Comparison of ENCODE assay signal across 27 mouse cellular contexts in genomic region chr1:136014796-136015502, GRCm38 (mm10). TPM values are rescaled to one million over a fixed set of nuclear protein-coding genes. Genes with fewer than 3 reads are reported as not detected.
DNase-seq lines count a peak whose midpoint lies in the region; ATAC-seq and TF ChIP-seq lines count a peak whose summit lies in the region.
"Had no signal": no experiment of that assay in that cellular context is flagged by ENCODE, and none has a peak within 500 bp of the region (broad histone marks: within the 10 kb centered on the region; RNA-seq: fewer than 3 reads in every experiment).

No protein-coding gene starts in this region.

- no peaks in the 10 kb centered on the region for H3K27me3 ChIP-seq in MEL (ENCODE audit: control insufficient read depth in 1 of 2, insufficient read depth in 2 of 2, low read length in 2 of 2)
- no peaks in the 10 kb centered on the region for H3K27me3 ChIP-seq in erythroblast, embryonic 14.5 days (ENCODE audit: control insufficient read depth)
- H3K27me3 ChIP-seq in liver, embryonic 15.5 days = no peaks in the 10 kb centered on the region
- no peaks in the 10 kb centered on the region for H3K27me3 ChIP-seq in cerebellum, adult 2 months (ENCODE audit: control insufficient read depth, insufficient read depth, low read length)
- H3K27me3 ChIP-seq: embryonic facial prominence, embryonic 13.5 days; intestine, embryonic 15.5 days; neural tube, embryonic 13.5 days had no signal

- TF ChIP-seq POLR2A in MEL (IDR thresholded peaks at IDR 0.05; ENCODE audit: control insufficient read depth in 1 of 2, insufficient read depth in 1 of 2, low read depth in 1 of 2, low read length in 2 of 2, poor library complexity in 1 of 2) = no peak
- no peak for TF ChIP-seq POLR2A in cerebellum, adult 2 months (IDR thresholded peaks at IDR 0.05; ENCODE audit: borderline replicate concordance, insufficient read depth, low read length)

- peak; percentile 82 for ATAC-seq in liver, embryonic 15.5 days (ENCODE audit: insufficient read depth)
- ATAC-seq: forebrain, postnatal 0 days; intestine, embryonic 15.5 days had no signal

- TF ChIP-seq EP300 in MEL (IDR thresholded peaks at IDR 0.05; ENCODE audit: low read depth in 1 of 2, low read length in 2 of 2) = peak; percentile 95 to 97

- no peaks in the 10 kb centered on the region for H3K9me3 ChIP-seq in MEL (replicated peaks; ENCODE audit: insufficient read depth, low read length)
- peaks cover 9% of the 10 kb centered on the region for H3K9me3 ChIP-seq in erythroblast, embryonic 14.5 days (ENCODE audit: control insufficient read depth, low read length)
- H3K9me3 ChIP-seq in liver, embryonic 15.5 days (replicated peaks) = no peaks in the 10 kb centered on the region
- H3K9me3 ChIP-seq: embryonic facial prominence, embryonic 13.5 days; forebrain, embryonic 10.5 days; heart, embryonic 10.5 days; intestine, embryonic 15.5 days; midbrain, embryonic 12.5 days; neural tube, embryonic 13.5 days had no signal

- no peak for TF ChIP-seq CTCF in MEL (IDR thresholded peaks at IDR 0.05 in 2 of 3, conservative IDR thresholded peaks at IDR 0.05 in 1 of 3; ENCODE audit: control insufficient read depth in 1 of 3, insufficient read depth in 1 of 3, low read depth in 2 of 3, low read length in 3 of 3, poor library complexity in 1 of 3, severe bottlenecking in 1 of 3)
- no peak for TF ChIP-seq CTCF in cerebellum, adult 2 months (IDR thresholded peaks at IDR 0.05; ENCODE audit: borderline replicate concordance, insufficient read depth, low read depth, low read length)

- DNase-seq in 416B (ENCODE audit: low read depth) (peak; percentile 85), MEL (ENCODE audit: low read depth, low spot score) (peak; percentile 54), MN1 (ENCODE audit: low spot score) (no peak)
- no peak for DNase-seq in frontal cortex, postnatal 10 days (ENCODE audit: low spot score in 2 of 2)
- DNase-seq in cerebellum, adult 2 months = no peak
- DNase-seq: cerebellum, postnatal 10 days; forebrain, postnatal 0 days; heart, postnatal 14 days; kidney, postnatal 36 days; layer of hippocampus, adult 9-11 months; lung, adult 2 months; spleen, adult 18-20 months had no signal

- H3K79me2 ChIP-seq in MEL (ENCODE audit: control insufficient read depth, insufficient read depth, low read length, poor library complexity) = peaks cover 5% of the 10 kb centered on the region; the same call in 1 of the 2 replicates

- H3K4me1 ChIP-seq in MEL (ENCODE audit: control insufficient read depth in 1 of 2, insufficient read depth in 2 of 2, low read length in 2 of 2) = peaks cover 20 to 41% of the 10 kb centered on the region in 2 experiments
- peaks cover 96% of the 10 kb centered on the region for H3K4me1 ChIP-seq in erythroblast, embryonic 14.5 days (ENCODE audit: control insufficient read depth)
- peaks cover 86% of the 10 kb centered on the region for H3K4me1 ChIP-seq in liver, embryonic 15.5 days (replicated peaks)
- H3K4me1 ChIP-seq in cerebellum, adult 2 months (ENCODE audit: control insufficient read depth, insufficient read depth, low read length) = peaks cover 4% of the 10 kb centered on the region; the same call in 1 of the 2 replicates

- H3K4me2 ChIP-seq in liver, embryonic 15.5 days = peak overlapping the region; percentile 61
- H3K4me2 ChIP-seq: embryonic facial prominence, embryonic 13.5 days; hindbrain, embryonic 14.5 days; intestine, embryonic 15.5 days; midbrain, embryonic 12.5 days; neural tube, embryonic 13.5 days had no signal

- no peak overlapping the region for H3K9ac ChIP-seq in MEL (ENCODE audit: control insufficient read depth, low read depth, low read length, poor library complexity, severe bottlenecking)
- peak overlapping the region; percentile 49 for H3K9ac ChIP-seq in liver, embryonic 15.5 days
- H3K9ac ChIP-seq: embryonic facial prominence, embryonic 13.5 days; forebrain, postnatal 0 days; hindbrain, embryonic 14.5 days; intestine, embryonic 15.5 days; midbrain, embryonic 12.5 days; neural tube, embryonic 13.5 days had no signal

- H3K4me3 ChIP-seq in MEL (ENCODE audit: control insufficient read depth in 1 of 2, insufficient read depth in 1 of 2, low read depth in 2 of 2, low read length in 2 of 2) = no peak overlapping the region
- peak overlapping the region; percentile 55 for H3K4me3 ChIP-seq in erythroblast, embryonic 14.5 days (replicated peaks)
- H3K4me3 ChIP-seq in liver, embryonic 15.5 days (replicated peaks) = peak overlapping the region; percentile 19; the same call in 1 of the 2 replicates
- no peak overlapping the region for H3K4me3 ChIP-seq in cerebellum, adult 2 months (replicated peaks; ENCODE audit: insufficient read depth, low read depth, low read length)
- H3K4me3 ChIP-seq: embryonic facial prominence, embryonic 13.5 days; forebrain, embryonic 10.5 days; heart, embryonic 10.5 days; intestine, embryonic 15.5 days; left cerebral cortex, adult 2 months; midbrain, embryonic 12.5 days; neural tube, embryonic 13.5 days had no signal

- peaks cover under 1 to 37% of the 10 kb centered on the region in 2 experiments; a peak in 3 of 4 replicates for H3K36me3 ChIP-seq in MEL (ENCODE audit: control insufficient read depth in 1 of 2, insufficient read depth in 2 of 2, low read length in 2 of 2)
- H3K36me3 ChIP-seq in erythroblast, embryonic 14.5 days (ENCODE audit: control insufficient read depth) = peaks cover 28% of the 10 kb centered on the region
- peaks cover 7% of the 10 kb centered on the region for H3K36me3 ChIP-seq in liver, embryonic 15.5 days (replicated peaks)
- H3K36me3 ChIP-seq: embryonic facial prominence, embryonic 13.5 days; intestine, embryonic 15.5 days; neural tube, embryonic 13.5 days had no signal

- no peak for TF ChIP-seq RAD21 in MEL (IDR thresholded peaks at IDR 0.05; ENCODE audit: low read depth, low read length)

- peak overlapping the region; percentile 80 for H3K27ac ChIP-seq in MEL (ENCODE audit: control insufficient read depth, low read depth, low read length)
- peak overlapping the region; percentile 93 for H3K27ac ChIP-seq in liver, embryonic 15.5 days (replicated peaks)
- H3K27ac ChIP-seq in cerebellum, adult 2 months (ENCODE audit: insufficient read depth, low read length) = no peak overlapping the region
- H3K27ac ChIP-seq: embryonic facial prominence, embryonic 13.5 days; forebrain, embryonic 10.5 days; heart, embryonic 10.5 days; hindbrain, embryonic 14.5 days; intestine, embryonic 15.5 days; left cerebral cortex, adult 2 months; midbrain, embryonic 12.5 days; neural tube, embryonic 13.5 days had no signal

- WGBS in liver, embryonic 15.5 days (ENCODE audit: insufficient replicate concordance) = 12% methylated on average over 2 of the region's 2 CpGs
- WGBS in cerebellum, adult 2 months = 87% methylated on average over 2 of the region's 2 CpGs

TF ChIP-seq in MEL, 35 proteins besides CTCF, POLR2A, EP300 and RAD21 (continues in another document):
- TF ChIP-seq ETS1 (IDR thresholded peaks at IDR 0.05; ENCODE audit: low read depth, low read length) (peak; percentile 84), MYC (IDR thresholded peaks at IDR 0.05; ENCODE audit: low read depth, low read length) (0 out of 2 replicates have a peak, but pooled peaks have one; percentile 44), HCFC1 (IDR thresholded peaks at IDR 0.05; ENCODE audit: low read depth, low read length) (0 out of 2 replicates have a peak, but pooled peaks have one; percentile 21), CHD1 (IDR thresholded peaks at IDR 0.05; ENCODE audit: low read depth, low read length) (no peak), ZNF384 (IDR thresholded peaks at IDR 0.05; ENCODE audit: low read depth, low read length) (peak; percentile 89), RCOR1 (IDR thresholded peaks at IDR 0.05; ENCODE audit: low read depth, low read length) (peak; percentile 76), NELFE (IDR thresholded peaks at IDR 0.05; ENCODE audit: low read depth, low read length) (no peak), TCF12 (IDR thresholded peaks at IDR 0.05; ENCODE audit: low read depth, low read length) (peak; percentile 98), SIN3A (IDR thresholded peaks at IDR 0.05; ENCODE audit: low read length) (peak; percentile 66), ZMIZ1 (IDR thresholded peaks at IDR 0.05; ENCODE audit: low read depth, low read length) (no peak), MXI1 (IDR thresholded peaks at IDR 0.05; ENCODE audit: low read depth, low read length) (0 out of 2 replicates have a peak, but pooled peaks have one; percentile 33), TAL1 (IDR thresholded peaks at IDR 0.05; ENCODE audit: low read length) (peak; percentile 75), BHLHE40 (IDR thresholded peaks at IDR 0.05; ENCODE audit: borderline replicate concordance, low read depth, low read length) (peak; percentile 77), ZC3H11A (IDR thresholded peaks at IDR 0.05; ENCODE audit: low read depth, low read length) (no peak)

RNA-seq across cellular contexts. Expression of gene Tmem9, which starts 7.0 kb away (rescaled TPM):
- total RNA-seq in MEL (2012; rRNA removed) = 35.4 and 52.2 TPM in 2 replicates
- polyA plus RNA-seq in MEL (2012; ENCODE audit: insufficient read depth in 1 of 2, insufficient read length in 2 of 2, low read depth in 1 of 2, low replicate concordance in 2 of 2, missing spikeins in 1 of 2) = 10 to 100 TPM in 1 of 2 experiments, not detected in 1; 82.9 TPM
- 8.2 and 10.2 TPM in 2 replicates for polyA plus RNA-seq in erythroblast, embryonic 14.5 days (2012)
- 81.4 and 95.3 TPM in 2 replicates for polyA plus RNA-seq in liver, embryonic 15.5 days (2015; fragmentation: Nextera tagmentation; extraction: Ambion mirVana)
- polyA plus RNA-seq in cerebellum, adult 2 months (2012; rRNA removed) = 141 and 143 TPM in 2 replicates

RNA-seq across cellular contexts. Expression of gene Igfn1, which starts 8.8 kb away (rescaled TPM):
- total RNA-seq in MEL (2012; rRNA removed) = 0.15 TPM in 1 of 2 replicates, not detected in the other
- under 1 TPM in 1 of 2 experiments, not detected in 1; 0.14 TPM for polyA plus RNA-seq in MEL (2012; ENCODE audit: insufficient read depth in 1 of 2, insufficient read length in 2 of 2, low read depth in 1 of 2, low replicate concordance in 2 of 2, missing spikeins in 1 of 2)
- polyA plus RNA-seq in erythroblast, embryonic 14.5 days (2012) = not detected in 2 replicates
- not detected in 2 replicates for polyA plus RNA-seq in liver, embryonic 15.5 days (2015; fragmentation: Nextera tagmentation; extraction: Ambion mirVana)
- 0.33 and 0.65 TPM in 2 replicates for polyA plus RNA-seq in cerebellum, adult 2 months (2012; rRNA removed)
- total RNA-seq: forebrain, postnatal 0 days had no signal
- polyA plus RNA-seq: forebrain, embryonic 10.5 days; forebrain, postnatal 0 days; heart, embryonic 10.5 days; hindbrain, embryonic 14.5 days; intestine, embryonic 15.5 days; kidney, embryonic 14.5 days; lung, adult 2 months; midbrain, embryonic 12.5 days; neural tube, embryonic 13.5 days had no signal

RNA-seq across cellular contexts. Expression of gene Ascl5, which starts 35.7 kb away (rescaled TPM):
- not detected in 2 replicates for total RNA-seq in MEL (2012; rRNA removed)
- polyA plus RNA-seq in MEL (2012; ENCODE audit: insufficient read depth in 1 of 2, insufficient read length in 2 of 2, low read depth in 1 of 2, low replicate concordance in 2 of 2, missing spikeins in 1 of 2) = not detected
- 0.07 TPM in 1 of 2 replicates, not detected in the other for polyA plus RNA-seq in erythroblast, embryonic 14.5 days (2012)
- polyA plus RNA-seq in liver, embryonic 15.5 days (2015; fragmentation: Nextera tagmentation; extraction: Ambion mirVana) = not detected in 2 replicates
- polyA plus RNA-seq in cerebellum, adult 2 months (2012; rRNA removed) = not detected in 2 replicates
- total RNA-seq: adrenal gland, postnatal 4 days; forebrain, postnatal 0 days; gastrocnemius, adult 18-20 months; gastrocnemius, postnatal 4 days; heart, postnatal 14 days had no signal
- polyA plus RNA-seq: forebrain, embryonic 10.5 days; heart, embryonic 10.5 days; hindbrain, embryonic 14.5 days; intestine, embryonic 15.5 days; kidney, embryonic 14.5 days; limb, embryonic 11.5 days; lung, adult 2 months; midbrain, embryonic 12.5 days; neural tube, embryonic 13.5 days had no signal

RNA-seq across cellular contexts. Expression of gene Cacna1s, which starts 37.6 kb away (rescaled TPM):
- total RNA-seq in MEL (2012; rRNA removed) = not detected in 2 replicates
- polyA plus RNA-seq in MEL (2012; ENCODE audit: insufficient read depth in 1 of 2, insufficient read length in 2 of 2, low read depth in 1 of 2, low replicate concordance in 2 of 2, missing spikeins in 1 of 2) = not detected
- polyA plus RNA-seq in erythroblast, embryonic 14.5 days (2012) = not detected in 2 replicates
- polyA plus RNA-seq in liver, embryonic 15.5 days (2015; fragmentation: Nextera tagmentation; extraction: Ambion mirVana) = 0.36 and 0.52 TPM in 2 replicates
- 1.2 and 1.3 TPM in 2 replicates for polyA plus RNA-seq in cerebellum, adult 2 months (2012; rRNA removed)
- polyA plus RNA-seq: forebrain, embryonic 10.5 days; kidney, embryonic 14.5 days had no signal

Comparison
In these comparisons a context has a peak if more than half of its experiments do, and no peak if none do; other contexts are left out.
1. DNase-seq: peak in 416B (single experiment) and MEL (single experiment); none in frontal cortex, postnatal 10 days (0 of 2), cerebellum, adult 2 months (0 of 2) and MN1 (single experiment).
2. H3K4me3 ChIP-seq: peak in erythroblast, embryonic 14.5 days (single experiment) and liver, embryonic 15.5 days (single experiment); none in MEL (0 of 2) and cerebellum, adult 2 months (single experiment).